Mouse (Mus musculus) left cerebral cortex, postnatal 4 days (tissue): ENCODE results near the gene Gli3. TPM values are rescaled to one million over a fixed set of nuclear protein-coding genes. Genes with fewer than 3 reads are reported as not detected.
A peak's percentile ranks its signal among the peaks of the same experiment; 100 is the strongest.

Source experiments
- DNase-seq: peaks from one replicate; pipeline ENCODE4 v3.0.0-alpha.2; 2022
- intact Hi-C: fragments of 180-260 bp; cut with DNase I; formaldehyde crosslinking; loops from one replicate; pipeline ENCODE4 v1.15.1; 2025
- total RNA-seq, 2 experiments: library from RNA; stranded (reverse); gene quantifications; 2 replicates each; pipeline ENCODE4 v1.2.3; 2021

Gene Gli3
- total RNA-seq, 2 experiments from 2014 or later, result 8.1 to 8.2 TPM

GRCm38 (mm10) chr13:15546258-15546657 is 83.2 kb downstream of the Gli3 start:
- intact Hi-C loops, result no loop called here
- no peak for DNase-seq

- intact Hi-C loops, result no loop called here
- DNase-seq, result no peak
These were observed 86.4 kb downstream of the Gli3 start for GRCm38 (mm10) chr13:15549466-15549865.

- no peak for DNase-seq
- intact Hi-C loops, result no loop called here
These were observed 87.1 kb downstream of the Gli3 start for GRCm38 (mm10) chr13:15550027-15550602.

- no peak for DNase-seq
These were observed 87.7 kb downstream of the Gli3 start for GRCm38 (mm10) chr13:15550731-15551130.

GRCm38 (mm10) chr13:15552009-15552408 is 89.0 kb downstream of the Gli3 start:
- intact Hi-C loops, result no loop called here
- no peak for DNase-seq

More at GRCm38 (mm10) chr13:15550731-15551130, 87.7 kb downstream of the Gli3 start:
- intact Hi-C loops, result no loop called here

- intact Hi-C loops, result no loop called here
- peak; percentile 31 for DNase-seq
These were observed 93.6 kb downstream of the Gli3 start for GRCm38 (mm10) chr13:15556646-15557098.

GRCm38 (mm10) chr13:15561441-15561840 is 98.4 kb downstream of the Gli3 start:
- intact Hi-C loops, result no loop called here
- no peak for DNase-seq

GRCm38 (mm10) chr13:15570908-15571568 is 108.0 kb downstream of the Gli3 start:
- no peak for DNase-seq
- intact Hi-C loops, result no loop called here

- no peak for DNase-seq
- intact Hi-C loops, result no loop called here
These were observed 114.3 kb downstream of the Gli3 start for GRCm38 (mm10) chr13:15577133-15577917.

- intact Hi-C loops, result no loop called here
- DNase-seq, result no peak
These were observed 117.4 kb downstream of the Gli3 start for GRCm38 (mm10) chr13:15580458-15580857.

GRCm38 (mm10) chr13:15585941-15586340 is 122.9 kb downstream of the Gli3 start:
- no peak for DNase-seq
- intact Hi-C loops, result no loop called here

GRCm38 (mm10) chr13:15588278-15589272 is 125.5 kb downstream of the Gli3 start:
- intact Hi-C loops, result no loop called here
- peak; percentile 64 for DNase-seq

GRCm38 (mm10) chr13:15590326-15590933 is 127.4 kb downstream of the Gli3 start:
- no peak for DNase-seq
- intact Hi-C loops, result no loop called here

GRCm38 (mm10) chr13:15596667-15597066 is 133.6 kb downstream of the Gli3 start:
- intact Hi-C loops, result no loop called here
- no peak for DNase-seq

- no peak for DNase-seq
- intact Hi-C loops, result no loop called here
These were observed 136.7 kb downstream of the Gli3 start for GRCm38 (mm10) chr13:15599741-15600140.

- intact Hi-C loops, result no loop called here
- DNase-seq, result no peak
These were observed 139.1 kb downstream of the Gli3 start for GRCm38 (mm10) chr13:15602161-15602560.

GRCm38 (mm10) chr13:15602677-15603221 is 139.7 kb downstream of the Gli3 start:
- intact Hi-C loops, result no loop called here
- DNase-seq, result no peak

- intact Hi-C loops, result no loop called here
- no peak for DNase-seq
These were observed 141.0 kb downstream of the Gli3 start for GRCm38 (mm10) chr13:15604074-15604473.

GRCm38 (mm10) chr13:15617423-15617822 is 154.4 kb downstream of the Gli3 start:
- intact Hi-C loops, result no loop called here
- DNase-seq, result no peak
